Mouse (Mus musculus) CD8-positive naive resting alpha-beta T cell, adult 2 months (primary cell): ENCODE measurements at regions not wholly inside any gene's neighbourhood (a gene's known extent, or its start where the extent isn't known, plus 50 kb on each side); places are given as distances from the start of the nearest gene placed in this dataset.

Source experiments
- DNase-seq, 2 experiments: peaks; one replicate each; pipeline ENCODE4 v3.0.0; 2022; ENCODE audit warnings: low read depth in 2 of 2, low spot score in 2 of 2

GRCm38 (mm10) chr10:44647021-44647420 lies 118.7 kb upstream of the Prdm1 start:
- no peak for DNase-seq

DNA sequence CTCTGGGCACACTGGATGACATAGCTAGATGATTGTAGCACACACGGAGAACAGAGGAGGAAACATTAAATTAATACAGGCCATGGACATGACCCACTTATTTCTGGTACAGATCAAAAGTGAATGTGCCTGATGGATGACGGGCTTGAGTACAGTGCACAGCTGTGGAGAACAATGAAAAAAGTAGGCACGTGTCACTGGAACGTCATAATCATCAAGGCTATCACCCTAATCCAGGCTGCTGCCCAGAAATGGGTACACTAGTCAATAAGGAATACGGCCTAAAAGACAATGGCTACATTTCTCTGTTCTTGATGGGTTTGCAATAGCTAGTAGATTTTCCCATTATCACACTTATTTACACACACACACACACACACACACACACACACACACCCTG lies 118.3 kb upstream of the Prdm1 start:
- no peak for DNase-seq

DNA sequence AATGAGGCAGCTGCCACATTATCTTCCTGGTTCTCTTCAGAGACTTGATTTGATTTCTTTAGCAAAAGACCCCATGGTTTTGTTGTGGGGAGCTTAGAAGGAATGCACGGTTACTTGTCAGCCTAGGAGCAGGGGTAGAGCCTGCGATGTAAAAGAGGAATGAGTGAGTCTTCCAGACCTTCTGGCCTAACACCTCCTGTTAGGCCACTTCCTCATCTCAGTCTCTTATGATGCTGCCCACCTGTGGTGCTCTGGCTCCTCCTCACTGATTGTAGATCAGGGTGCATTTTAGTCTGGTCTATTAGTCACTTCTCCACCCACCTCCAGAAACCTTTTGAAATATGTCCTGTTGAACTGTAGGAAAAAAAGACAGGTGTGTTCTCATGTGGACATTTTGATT lies 113.3 kb upstream of the Prdm1 start:
- no peak for DNase-seq

DNA sequence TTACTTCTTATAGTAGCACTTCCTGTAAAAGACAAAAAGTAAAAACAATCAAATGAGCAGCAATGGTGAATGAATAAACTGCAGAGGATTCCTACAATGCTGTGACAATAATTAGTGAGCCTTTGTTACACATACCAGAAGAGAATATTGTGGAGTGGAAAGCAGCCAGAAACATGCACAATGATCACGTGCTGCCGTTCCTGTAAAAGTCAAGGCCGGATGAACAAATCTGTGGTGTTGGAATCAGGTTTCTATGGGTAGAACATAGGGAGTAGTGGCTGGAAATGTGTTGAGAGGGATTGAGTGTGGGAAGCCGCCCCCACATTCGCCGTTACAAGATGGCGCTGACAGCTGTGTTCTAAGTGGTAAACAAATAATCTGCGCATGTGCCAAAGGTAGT lies 112.3 kb upstream of the Prdm1 start:
- DNase-seq, result no peak

- DNase-seq, result no peak
These were observed 110.4 kb upstream of the Prdm1 start for GRCm38 (mm10) chr10:44638678-44639077.

DNA sequence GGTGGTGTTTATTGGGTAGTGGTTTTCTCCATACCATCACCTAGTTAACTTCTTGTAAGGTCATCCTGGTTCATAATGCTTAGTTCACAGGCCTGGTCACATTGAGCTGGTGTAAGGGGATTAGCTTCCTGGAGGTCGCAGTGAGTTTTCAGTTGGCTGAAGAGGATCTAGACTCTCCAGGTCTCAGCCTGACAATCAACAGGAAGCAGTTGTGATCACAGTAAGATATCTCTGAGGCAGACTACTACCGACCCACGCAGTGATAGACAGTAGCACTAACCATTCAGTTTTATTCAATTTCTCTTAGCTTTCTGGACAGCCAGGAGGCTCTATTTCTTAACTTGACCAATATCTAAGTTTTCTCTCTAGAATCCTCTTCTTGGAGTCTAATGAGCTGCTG lies 108.5 kb upstream of the Prdm1 start:
- no peak for DNase-seq

GRCm38 (mm10) chr10:44636061-44636460 lies 107.8 kb upstream of the Prdm1 start:
- no peak for DNase-seq

GRCm38 (mm10) chr10:44631584-44631983 lies 103.3 kb upstream of the Prdm1 start:
- DNase-seq, result no peak

DNA sequence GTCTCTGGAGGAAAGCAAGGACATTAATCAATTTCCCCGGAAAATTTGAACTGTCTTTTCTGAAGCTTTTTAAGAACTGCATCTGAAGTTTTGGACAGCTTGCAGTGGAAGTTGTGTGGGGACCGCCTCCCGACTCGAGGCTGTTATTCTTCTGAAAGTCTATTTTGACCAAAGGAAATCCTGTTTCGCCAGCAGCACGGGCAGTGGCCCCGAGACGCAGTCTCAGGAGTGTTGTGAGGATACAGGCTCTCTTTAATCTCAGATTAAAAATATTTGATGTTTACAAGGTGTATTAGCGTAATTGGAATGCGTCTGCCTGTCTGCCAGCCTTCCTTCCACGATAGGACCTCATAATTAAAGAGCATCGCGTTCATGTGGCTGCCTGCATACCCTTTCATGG lies 102.2 kb upstream of the Prdm1 start:
- no peak for DNase-seq

DNA sequence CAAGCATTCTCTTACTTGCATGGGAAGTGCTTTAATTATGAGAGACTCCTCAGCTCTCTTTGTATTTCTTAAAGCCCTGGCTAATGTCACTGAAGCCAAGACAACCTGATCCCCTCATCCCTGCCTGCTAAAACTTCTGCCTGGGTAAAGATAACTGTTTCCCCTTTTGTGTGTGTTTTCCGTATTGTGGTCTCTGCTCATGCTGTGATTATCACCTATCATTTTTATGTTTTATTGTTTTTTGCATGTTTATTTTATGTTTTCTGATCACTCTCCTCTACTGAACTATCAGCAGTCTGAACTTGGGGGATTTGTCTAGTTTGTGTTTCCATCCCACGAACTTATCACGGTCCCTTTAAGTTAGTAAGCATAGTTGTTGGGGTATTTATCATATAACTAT lies 100.1 kb upstream of the Prdm1 start:
- DNase-seq, result no peak

DNA sequence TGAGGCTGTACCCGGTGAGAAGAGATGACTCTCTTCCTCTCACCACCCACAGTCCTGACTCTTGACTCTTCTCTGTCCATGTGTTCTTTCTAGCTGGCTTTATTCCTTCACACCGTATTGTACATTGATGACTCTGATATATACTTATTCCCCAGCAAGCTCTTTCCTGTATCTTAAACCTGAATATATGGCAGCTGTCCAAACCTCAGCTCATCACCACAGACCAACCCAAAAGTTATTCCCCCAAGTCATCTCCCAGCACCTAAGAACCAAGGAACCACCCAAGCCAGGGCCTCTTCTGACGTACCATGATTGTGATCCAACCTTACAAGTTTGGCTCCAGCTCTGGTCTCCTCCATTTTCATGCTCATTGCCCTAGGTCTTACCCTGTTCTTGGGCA lies 99.1 kb upstream of the Prdm1 start:
- DNase-seq, result no peak

GRCm38 (mm10) chr10:44625521-44625920 lies 97.2 kb upstream of the Prdm1 start:
- no peak for DNase-seq

- no peak for DNase-seq
These were observed 87.3 kb upstream of the Prdm1 start for GRCm38 (mm10) chr10:44615586-44615985.

DNA sequence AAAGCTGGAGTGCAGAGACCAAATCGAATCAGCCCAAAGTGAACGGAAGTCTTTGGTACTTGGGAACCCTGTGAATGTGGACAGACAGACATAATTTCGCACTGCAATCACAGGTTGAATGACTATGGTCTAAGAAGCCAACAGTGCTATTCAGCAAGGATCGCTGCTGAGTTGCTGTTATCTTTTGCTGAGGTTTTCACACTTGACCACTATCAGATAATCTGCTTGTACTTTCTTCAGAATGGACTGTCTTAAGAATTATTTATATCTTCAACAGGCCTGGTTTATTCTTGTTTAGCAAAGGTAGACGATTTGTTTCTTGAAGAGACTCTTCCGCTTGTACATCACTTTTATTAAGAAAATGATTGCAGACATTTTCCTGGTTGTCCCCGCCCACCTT lies 84.3 kb upstream of the Prdm1 start:
- no peak for DNase-seq

DNA sequence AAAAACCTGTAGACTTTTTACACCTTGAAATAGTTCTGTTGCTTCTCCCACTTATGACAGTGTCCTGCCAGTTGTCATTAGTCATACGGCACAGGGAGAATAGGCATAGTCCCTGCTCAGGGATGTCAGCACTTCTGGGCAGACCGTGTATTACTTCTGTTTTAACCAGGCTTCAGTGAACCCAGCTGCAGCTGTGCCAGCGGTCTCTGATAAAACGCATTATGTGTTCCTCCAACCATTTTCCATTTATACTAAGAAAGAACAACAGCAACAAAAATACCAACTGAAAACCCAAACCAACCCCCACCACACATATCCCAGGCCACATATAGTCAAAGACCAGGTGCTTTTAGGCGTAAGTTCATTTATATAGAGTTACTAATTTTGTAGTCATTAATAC lies 83.1 kb upstream of the Prdm1 start:
- no peak for DNase-seq

- DNase-seq, result no peak
These were observed 80.9 kb upstream of the Prdm1 start for GRCm38 (mm10) chr10:44609187-44609586.

GRCm38 (mm10) chr10:44607334-44607851 lies 79.1 kb upstream of the Prdm1 start:
- DNase-seq, result no peak

GRCm38 (mm10) chr10:44604512-44604911 lies 76.2 kb upstream of the Prdm1 start:
- DNase-seq, result no peak

DNA sequence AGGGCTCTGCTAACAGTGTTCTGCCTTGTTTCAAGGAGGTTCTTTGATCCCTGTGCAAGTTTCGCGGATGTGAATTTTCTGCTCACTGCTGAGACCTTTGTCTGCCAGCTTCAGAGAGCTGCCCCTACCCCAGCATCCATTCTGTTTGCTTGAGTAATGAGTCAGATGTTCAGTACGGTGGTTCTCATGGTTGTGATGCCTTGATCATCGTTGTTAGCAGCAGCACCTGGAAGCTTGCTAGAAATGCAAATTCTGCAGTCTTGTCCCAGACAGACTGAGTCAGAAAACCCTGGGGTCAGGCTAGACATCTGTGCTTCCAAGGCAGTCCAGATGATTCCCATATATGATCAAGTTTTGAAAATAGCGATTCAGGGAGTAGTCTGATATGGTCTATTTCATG lies 75.2 kb upstream of the Prdm1 start:
- no peak for DNase-seq

DNA sequence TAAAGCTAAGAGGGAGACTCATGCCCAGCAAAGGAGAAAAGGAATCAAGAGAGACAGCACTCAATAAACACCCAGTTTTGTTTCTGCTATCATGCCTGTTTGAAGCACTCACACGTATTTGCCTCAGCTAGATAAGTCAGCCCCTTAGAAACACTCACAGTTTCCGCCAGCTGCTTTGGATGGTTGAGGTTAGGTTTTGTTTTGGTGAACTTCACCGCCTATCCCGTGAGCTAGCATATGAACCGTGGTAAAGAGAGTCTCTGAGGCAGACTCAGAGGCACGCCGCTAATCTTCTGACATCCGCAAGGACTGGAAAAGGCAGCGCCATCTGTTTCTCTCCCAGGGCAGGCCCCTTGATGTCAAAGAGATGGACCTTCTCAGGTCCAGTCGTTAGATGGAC lies 73.2 kb upstream of the Prdm1 start:
- DNase-seq, result no peak

- DNase-seq, result no peak
These were observed 71.6 kb upstream of the Prdm1 start for GRCm38 (mm10) chr10:44599964-44600334.

DNA sequence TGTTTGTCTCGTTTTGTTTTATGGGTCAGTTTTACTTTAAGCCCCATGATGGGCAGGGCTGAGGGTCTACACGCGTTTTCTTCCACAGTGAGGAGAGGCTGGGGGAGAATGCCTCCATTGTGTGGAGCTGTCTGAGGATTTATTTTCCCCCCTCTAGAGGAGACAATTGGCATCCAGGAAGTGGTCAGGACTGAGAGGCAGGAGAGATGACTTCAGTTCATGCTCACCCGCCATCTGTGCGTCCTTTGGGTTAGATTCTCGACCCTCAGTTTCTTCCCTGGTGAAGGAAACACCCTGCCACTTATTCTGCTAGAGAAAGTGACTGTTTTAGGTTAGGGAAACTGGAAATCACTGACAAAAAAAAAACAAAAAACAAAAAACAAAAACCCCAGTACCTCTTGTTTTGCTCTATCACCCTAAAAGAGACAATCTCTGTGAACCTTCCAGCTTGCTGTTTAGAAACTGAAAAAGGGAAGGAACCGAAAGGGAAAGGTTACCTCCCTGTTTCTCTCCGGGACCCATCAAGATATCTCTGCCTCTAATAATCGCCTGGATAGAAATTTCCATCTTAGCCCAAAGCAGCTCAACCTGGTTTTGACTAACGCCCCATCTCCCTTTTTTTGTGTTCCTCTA lies 71.1 kb upstream of the Prdm1 start:
- no peak for DNase-seq

- no peak for DNase-seq
These were observed 70.3 kb upstream of the Prdm1 start for GRCm38 (mm10) chr10:44598615-44599014.

- DNase-seq, result no peak
These were observed 67.6 kb upstream of the Prdm1 start for GRCm38 (mm10) chr10:44595932-44596331.
